Mouse (Mus musculus) MN1 (cell line): ENCODE measurements at regions not wholly inside any gene's neighbourhood (a gene's known extent, or its start where the extent isn't known, plus 50 kb on each side); places are given as distances from the start of the nearest gene placed in this dataset.
A peak's percentile ranks its signal among the peaks of the same experiment; 100 is the strongest.
"Not testable (repeated sequence)": the region's sequence is repeated elsewhere in the genome, so short reads cannot be mapped to it uniquely, and the experiment has no call there.

Experiments used
- DNase-seq: peaks from one replicate; pipeline ENCODE4 v3.0.0-alpha.2; 2016; ENCODE audit warnings: low spot score

GRCm38 (mm10) chr16:93338806-93339205 lies 265.1 kb downstream of the Setd4 start:
- DNase-seq: no peak

- no peak for DNase-seq
These were observed 268.3 kb downstream of the Setd4 start for GRCm38 (mm10) chr16:93335322-93336111.

- peak; percentile 17 for DNase-seq
These were observed 270.2 kb downstream of the Setd4 start for GRCm38 (mm10) chr16:93333654-93334053.

GRCm38 (mm10) chr16:93328680-93329395 lies 275.0 kb downstream of the Setd4 start:
- DNase-seq: no peak

- no peak for DNase-seq
These were observed 279.0 kb downstream of the Setd4 start for GRCm38 (mm10) chr16:93324911-93325310.

DNA sequence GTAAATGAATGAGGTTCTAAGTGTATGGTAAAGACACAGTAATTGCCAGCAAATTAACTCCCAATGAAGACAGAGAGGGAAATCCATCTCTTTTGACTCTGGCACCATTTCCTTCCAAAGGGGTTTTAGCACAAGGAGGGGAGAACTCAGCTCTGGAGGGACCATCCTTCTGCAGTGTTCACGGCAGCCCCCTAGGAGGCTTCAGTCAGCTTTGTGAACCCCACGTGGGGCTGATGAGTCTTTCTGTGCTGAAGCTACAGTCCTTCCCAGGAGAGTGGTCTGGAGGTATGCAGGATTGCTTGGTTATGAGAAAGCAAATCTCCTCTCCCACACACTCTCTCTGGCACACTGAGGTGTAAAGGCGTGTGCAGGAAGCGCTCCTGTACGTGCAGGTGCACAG lies 280.7 kb downstream of the Setd4 start:
- DNase-seq: no peak

- DNase-seq: no peak
These were observed 284.3 kb downstream of the Setd4 start for GRCm38 (mm10) chr16:93319581-93319980.

DNA sequence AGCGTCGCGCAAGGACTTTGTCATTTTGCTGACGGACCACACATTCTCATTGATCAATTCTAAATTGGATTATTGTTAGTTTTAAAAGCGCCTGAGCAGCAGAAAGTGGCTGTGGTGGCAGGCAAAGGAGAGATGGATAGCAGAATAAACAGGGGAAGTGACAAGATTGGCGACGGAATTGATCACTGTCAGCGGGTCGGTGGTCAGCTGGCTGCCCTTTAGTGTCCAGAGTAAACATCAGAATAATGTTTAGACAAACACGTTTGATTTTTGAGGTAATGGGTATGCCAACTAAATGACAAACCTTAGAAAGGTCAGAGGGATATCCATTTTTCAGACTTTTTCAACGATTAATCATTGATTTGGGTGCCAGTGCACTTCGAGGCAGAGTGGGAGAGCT lies 292.2 kb downstream of the Setd4 start:
- DNase-seq: no peak

DNA sequence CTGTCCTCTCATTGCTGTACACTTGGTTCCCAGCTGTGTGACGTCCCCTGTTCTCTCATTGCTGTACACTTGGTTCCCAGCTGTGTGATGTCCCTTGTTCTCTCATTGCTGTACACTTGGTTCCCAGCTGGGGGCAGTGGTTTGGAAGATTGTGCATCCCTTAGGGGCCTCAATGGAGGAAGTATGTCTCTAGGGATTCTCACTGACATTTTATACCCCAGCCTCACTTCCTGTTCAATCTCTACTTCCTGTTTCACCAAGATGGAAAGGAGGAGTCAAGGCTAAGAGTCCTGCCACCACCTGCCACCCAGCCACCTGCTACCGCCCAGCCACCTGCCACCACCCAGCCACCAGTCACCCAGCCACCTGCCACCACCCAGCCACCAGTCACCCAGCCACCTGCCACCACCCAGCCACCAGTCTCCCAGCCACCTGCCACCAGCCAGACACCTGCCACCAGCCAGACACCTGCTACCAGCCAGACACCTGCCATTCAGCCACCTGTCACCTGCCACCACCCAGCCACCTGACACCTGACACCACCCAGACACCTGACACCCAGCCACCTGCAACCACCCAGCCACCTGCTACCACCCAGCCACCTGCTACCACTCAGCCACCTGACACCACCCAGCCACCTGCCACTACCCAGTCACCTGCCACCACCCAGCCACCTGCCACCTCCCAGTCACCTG lies 295.1 kb downstream of the Setd4 start:
- no peak for DNase-seq

GRCm38 (mm10) chr16:93306951-93307350 lies 296.9 kb downstream of the Setd4 start:
- no peak for DNase-seq

DNA sequence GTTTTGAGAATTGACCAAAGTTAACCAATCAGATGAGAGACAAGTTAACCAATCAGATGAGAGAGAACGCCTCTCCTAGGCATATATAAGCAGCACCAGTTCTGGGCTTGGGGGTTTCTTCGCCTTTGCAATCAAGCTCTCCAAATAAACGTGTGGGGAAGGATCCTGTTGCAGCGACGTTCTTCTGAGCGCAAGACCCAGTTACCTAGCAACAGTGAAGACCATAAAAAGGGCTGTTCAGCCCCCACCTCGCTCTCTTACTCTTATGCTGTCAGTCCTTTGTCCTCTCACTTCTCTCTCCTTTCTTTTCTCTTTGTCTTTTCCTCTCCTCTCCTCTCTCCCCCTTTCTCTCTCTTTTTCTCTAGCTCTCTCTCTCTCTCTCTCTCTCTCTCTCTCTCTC lies 297.7 kb downstream of the Setd4 start:
- DNase-seq: not testable (repeated sequence)

- DNase-seq: no peak
These were observed 309.4 kb downstream of the Setd4 start for GRCm38 (mm10) chr16:93294430-93294829.

GRCm38 (mm10) chr16:93292965-93293653 lies 310.8 kb downstream of the Setd4 start:
- peak; percentile 49 for DNase-seq

DNA sequence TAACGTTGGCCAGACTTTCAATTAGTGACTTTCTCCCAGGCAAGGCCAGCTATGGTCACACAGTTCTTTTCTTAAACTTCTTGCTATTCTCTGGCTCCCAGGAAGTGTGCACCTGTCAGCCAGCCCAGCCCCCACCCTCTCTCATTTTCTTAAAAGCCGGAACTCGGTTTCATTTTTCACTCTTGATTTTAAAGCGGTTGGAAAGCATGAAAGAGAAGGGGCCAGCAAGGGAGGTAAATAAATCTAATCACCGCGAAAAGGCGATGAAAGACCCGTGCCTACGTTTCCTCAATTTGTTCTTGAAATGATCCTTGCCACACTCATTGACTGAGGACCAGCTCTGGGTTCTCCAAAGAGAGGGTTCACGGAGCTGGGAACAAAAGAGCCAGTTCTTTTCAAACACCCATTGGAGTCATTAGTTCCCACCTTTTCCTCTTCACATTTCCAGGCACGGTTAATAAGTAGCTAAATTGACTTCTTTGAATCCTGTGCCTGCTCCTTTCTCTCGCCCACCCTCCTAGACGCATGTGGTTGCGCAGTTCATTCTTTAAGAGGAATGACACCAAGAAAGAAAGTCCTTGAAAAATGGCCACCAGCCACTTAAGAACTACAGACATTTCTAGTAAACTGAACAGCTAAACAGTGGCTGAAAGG lies 311.6 kb downstream of the Setd4 start:
- DNase-seq: no peak

DNA sequence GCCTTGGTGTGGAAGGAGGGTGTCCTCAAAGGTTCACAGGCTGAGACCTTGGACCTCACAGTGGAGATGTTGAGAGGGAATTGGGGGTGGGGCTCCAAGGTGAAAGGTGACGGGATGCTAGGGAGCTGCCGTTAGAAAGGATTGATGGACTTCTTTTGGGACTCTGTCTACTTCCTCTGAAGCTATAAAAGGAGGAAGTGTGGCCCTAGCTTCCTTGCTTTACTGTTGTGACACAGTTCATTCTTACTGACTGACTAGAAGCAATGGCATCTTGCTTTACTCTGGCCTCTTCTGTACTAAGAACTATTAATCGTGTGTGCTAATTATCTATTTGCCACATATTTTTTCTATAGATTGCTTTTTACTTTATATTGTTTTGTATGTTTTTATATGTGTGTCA lies 315.8 kb downstream of the Setd4 start:
- DNase-seq: no peak

- DNase-seq: no peak
These were observed 316.3 kb downstream of the Setd4 start for GRCm38 (mm10) chr16:93287520-93287919.

GRCm38 (mm10) chr16:93286816-93287215 lies 317.0 kb downstream of the Setd4 start:
- no peak for DNase-seq

DNA sequence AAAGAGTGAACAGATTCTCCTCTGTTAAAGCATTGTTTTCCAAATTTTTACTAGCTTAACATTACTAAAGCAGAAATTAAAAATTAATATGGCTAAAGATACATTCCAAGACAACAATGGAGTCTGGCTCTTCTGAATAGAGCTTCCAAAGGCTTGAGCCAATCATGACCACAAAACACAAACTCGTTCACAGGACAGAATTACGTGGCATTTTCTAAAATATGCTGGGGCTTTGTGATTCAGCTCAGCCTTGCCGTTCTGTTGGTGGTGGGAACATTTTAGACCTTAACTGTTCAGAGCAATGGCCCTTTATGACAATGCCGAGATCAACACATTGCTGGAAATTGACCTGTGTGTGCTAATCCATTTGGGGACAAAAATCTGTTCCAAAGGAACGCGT lies 318.7 kb downstream of the Setd4 start:
- DNase-seq: no peak

DNA sequence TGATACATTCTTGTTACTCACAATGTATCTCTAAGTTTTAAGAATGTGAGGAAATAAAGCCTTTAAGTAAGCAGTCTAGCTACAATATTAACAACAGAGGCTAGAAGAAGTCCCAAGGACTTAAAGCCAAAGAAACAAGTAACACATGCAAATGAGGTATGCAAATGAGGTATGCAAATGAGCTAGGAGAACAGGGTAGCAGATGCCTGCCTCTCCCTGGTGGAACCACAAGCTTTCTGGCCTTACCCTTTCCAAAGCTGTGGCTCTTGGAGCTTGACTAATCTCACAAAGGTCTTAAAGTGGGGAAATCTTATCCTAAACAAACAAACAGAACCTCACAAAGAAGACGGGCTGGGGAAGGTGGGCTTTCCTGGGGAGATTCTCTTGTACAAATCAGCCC lies 322.1 kb downstream of the Setd4 start:
- DNase-seq: no peak

- DNase-seq: no peak
These were observed 331.2 kb downstream of the Setd4 start for GRCm38 (mm10) chr16:93272636-93273035.

DNA sequence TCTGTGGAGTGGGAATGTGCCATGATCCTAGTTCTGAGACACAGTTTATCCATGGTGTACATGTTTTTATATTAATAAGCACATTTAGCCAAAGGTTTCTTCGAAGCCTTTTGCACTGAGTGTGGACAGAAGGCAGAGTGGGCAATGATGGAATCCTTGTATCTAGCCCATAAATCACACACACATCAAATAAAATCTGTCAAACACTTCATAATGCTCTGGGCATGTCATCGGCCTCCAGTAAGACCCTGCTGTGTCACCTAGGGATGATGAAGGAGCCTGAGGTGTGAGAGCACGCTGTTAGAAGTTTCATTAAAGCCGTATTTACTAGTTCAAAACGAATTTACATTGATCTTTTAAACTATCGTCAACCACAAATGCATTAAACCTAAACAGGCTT lies 331.7 kb downstream of the Setd4 start:
- DNase-seq: no peak

GRCm38 (mm10) chr16:93264061-93264585 lies 339.7 kb downstream of the Setd4 start:
- DNase-seq: no peak
